Mouse (Mus musculus): ENCODE data around the gene Klra3.
"Not testable (repeated sequence)": the region's sequence is repeated elsewhere in the genome, so short reads cannot be mapped to it uniquely, and the experiment has no call there.

Gene Klra3

DNA sequence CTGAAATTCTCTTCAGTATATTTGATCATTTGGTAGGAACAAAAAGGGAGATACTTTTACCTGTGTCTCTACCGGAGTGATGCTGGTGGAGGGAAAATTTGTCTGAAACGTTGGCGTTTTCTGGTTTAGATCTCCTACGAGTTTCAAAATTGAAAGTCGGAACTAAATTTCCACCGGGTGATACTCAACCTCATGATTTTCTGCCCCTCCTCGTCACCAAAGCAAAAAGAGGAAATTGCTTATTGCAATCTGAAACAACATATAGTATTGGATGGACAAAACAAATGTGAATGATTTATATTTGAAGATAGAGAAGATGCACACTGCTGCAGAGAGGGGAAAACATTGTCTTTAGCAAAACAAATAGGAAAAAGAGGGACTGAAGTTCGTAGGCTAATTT lies at the start of gene Klra3:
Gene Klra3 (minus strand): TSS at position 164 of the 400 bp plus-strand sequence.
- no peak for DNase-seq (ENCODE audit: low spot score)

DNA sequence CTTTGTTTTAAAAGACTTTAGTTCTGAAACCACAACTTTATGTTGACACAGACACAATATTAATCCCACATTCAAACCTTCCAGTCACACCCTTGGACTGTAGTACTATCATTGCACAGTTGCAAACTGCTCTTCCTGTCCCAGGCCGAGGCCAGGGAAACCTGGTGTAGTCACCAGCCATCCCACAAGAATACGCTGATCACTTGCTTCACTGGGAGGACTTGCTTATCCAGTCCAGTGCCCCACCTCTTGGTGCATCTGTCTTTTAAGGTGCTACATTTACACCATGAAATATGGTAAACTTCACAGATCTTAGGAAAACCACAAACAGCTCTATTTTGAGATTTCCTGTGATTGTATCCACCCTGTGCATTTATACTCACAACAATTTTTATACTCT lies 49.4 kb upstream of the Klra3 start, which contains the start of gene Klra1:
Gene Klra1 (minus strand): TSS at position 125 of the 400 bp plus-strand sequence.
- DNase-seq (ENCODE audit: low spot score), result no peak

DNA sequence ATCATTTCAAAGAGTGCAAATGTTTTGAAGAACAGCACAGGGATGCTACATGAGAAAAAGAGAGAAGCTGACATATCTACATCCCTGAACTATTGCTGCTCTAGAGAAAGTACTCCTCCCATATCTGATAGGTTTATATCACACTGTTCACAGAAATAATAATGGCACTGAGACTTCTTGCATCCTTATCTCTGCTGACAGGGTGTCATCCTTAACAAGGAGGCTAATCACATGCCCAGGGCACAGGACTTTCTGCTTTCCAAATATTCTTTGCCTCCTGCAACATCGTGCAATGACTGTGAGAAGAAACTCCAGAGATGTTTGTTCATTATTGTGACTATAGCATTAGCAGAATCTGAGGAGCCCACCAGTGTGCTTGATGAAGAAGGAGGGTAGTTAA lies 48.4 kb upstream of the Klra3 start:
- no peak for DNase-seq (ENCODE audit: low spot score)

DNA sequence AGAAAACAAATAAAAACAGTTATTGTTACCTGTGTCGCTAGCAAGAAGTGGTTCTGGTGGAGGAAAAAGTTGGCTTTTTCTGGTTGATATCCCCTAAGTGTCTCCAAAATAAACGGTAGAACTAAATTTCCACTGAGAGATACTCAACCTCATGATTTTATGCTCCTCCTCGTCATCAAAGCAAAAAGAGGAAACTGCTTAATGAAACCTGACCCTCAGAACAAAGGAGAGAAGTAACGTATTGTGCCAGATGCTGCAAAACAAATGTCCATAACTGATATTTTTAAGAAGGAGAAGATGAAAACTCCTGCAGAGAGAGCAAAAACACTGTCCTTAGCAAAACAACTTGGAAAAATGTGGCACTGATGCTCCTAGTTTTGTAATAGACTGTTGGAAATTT lies 45.0 kb upstream of the Klra3 start:
- DNase-seq (ENCODE audit: low spot score), result no peak

DNA sequence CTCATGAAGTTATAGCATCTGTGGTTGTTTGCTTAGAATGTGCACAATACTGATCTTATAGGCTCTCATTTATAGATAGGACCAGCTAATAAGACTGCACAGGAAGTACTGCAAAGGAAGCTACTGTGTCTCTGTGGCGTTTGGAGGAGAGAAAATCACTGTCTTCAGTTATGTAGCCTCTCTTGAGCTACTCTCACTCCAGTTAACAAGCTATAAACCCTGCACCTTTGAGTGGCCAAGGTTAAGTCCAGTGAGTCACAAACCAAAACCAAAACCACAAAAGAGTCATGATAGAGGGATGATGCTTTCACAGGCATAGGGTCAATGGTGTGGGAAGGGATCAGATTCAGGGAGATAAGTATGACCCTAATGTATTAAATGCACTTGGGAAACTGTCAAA lies 8.0 kb upstream of the Klra3 start:
- DNase-seq (ENCODE audit: low spot score), result not testable (repeated sequence)

DNA sequence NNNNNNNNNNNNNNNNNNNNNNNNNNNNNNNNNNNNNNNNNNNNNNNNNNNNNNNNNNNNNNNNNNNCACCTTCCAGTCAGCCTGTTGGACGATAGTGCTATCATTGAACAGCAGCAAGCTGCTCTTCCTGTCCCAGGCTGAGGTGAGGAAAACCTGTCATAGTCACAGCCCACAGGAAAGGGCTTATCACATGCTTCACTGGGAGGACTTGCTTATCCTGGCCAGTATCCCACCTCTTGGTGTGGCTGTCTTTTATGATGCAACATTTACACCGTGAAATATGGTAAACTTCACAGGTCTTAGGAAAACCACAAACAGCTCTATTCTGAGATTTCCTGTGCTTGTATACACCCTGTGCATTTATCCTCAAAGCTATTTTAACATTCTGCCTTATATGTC lies 4.6 kb upstream of the Klra3 start:
- DNase-seq (ENCODE audit: low spot score), result not testable (repeated sequence)

DNA sequence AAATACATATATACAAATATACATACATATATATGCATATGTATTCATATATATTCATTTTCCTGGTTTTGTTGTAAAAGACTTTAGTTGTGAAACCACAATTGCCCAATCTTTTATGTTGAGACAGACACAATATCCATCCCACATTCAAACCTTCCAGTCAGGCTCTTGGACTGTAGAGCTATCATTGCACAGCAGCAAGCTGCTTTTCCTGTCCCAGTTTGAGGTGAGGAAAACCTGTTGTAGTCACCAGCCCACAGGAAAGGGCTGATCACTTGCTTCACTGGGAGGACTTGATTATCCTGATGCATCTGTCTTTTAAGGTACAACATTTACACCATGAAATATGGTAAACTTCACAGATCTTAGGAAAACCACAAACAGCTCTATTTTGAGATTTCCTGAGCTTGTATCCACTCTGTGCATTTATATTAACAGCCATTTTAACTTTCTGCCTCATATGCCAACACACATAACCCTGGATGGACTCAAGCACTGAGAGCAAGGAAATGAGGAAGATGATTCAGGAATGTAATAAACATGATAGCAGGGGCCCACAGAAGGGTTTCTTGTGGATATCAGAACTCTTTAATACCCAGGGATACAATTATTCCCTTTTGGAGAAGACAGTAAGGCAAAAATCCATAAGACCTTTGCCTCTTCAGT lies 49.3 kb downstream of the Klra3 start:
- no peak for DNase-seq (ENCODE audit: low spot score)

DNA sequence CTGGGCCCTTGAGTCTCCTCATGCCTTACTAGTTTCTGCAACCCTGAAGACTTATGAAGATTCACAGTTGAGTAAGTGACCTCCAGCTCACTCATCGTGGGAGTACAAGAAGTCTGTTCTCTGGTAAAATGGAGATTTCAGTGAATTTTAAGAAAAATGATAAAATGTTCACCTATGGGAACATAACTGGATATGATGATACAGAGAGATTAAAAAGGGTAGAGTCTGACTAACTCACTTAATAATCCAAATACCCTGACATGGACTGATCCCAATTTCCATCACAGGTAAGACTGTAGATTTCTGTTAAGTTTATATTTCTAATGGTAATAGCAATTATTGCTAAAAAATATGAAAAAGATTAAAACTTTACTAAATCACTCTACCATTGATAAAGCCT lies 55.5 kb downstream of the Klra3 start, which contains the start of gene Klra10:
Gene Klra10 (minus strand): TSS at position 101 of the 400 bp plus-strand sequence.
- not testable (repeated sequence) for DNase-seq (ENCODE audit: low spot score)

Measured in ovary, postnatal 36 days (tissue).